Mouse (Mus musculus) heart, postnatal 4 days (tissue): ENCODE data around the gene Baiap2. TPM values are rescaled to one million over a fixed set of nuclear protein-coding genes. Genes with fewer than 3 reads are reported as not detected.

ENCODE experiments used
- DNase-seq: peaks from one replicate; pipeline ENCODE4 v3.0.0; 2021
- total RNA-seq, 2 experiments: library from RNA; stranded (reverse); gene quantifications; 2 replicates each; pipeline ENCODE4 v1.2.3; 2021

The Baiap2 gene
- total RNA-seq, 2 experiments from 2014 or later = 8.0 to 8.3 TPM

- no peak for DNase-seq
These were observed 5.3 kb downstream of the Baiap2 start for GRCm38 (mm10) chr11:119947897-119948296.

GRCm38 (mm10) chr11:119948305-119948704 lies 5.7 kb downstream of the Baiap2 start:
- no peak for DNase-seq

- DNase-seq = peak; percentile 40
These were observed 6.2 kb downstream of the Baiap2 start for GRCm38 (mm10) chr11:119948803-119949202.

- DNase-seq = no peak
These were observed 8.0 kb downstream of the Baiap2 start for GRCm38 (mm10) chr11:119950535-119950934.

GRCm38 (mm10) chr11:119951326-119951725 lies 8.8 kb downstream of the Baiap2 start:
- no peak for DNase-seq

- DNase-seq = peak; percentile 70
These were observed 10.1 kb downstream of the Baiap2 start for GRCm38 (mm10) chr11:119952429-119953224.

GRCm38 (mm10) chr11:119954233-119954632 lies 11.7 kb downstream of the Baiap2 start:
- DNase-seq = no peak

GRCm38 (mm10) chr11:119954749-119955337 lies 12.3 kb downstream of the Baiap2 start:
- DNase-seq = no peak

- DNase-seq = no peak
These were observed 12.9 kb downstream of the Baiap2 start for GRCm38 (mm10) chr11:119955432-119955831.

GRCm38 (mm10) chr11:119956590-119956989 lies 14.0 kb downstream of the Baiap2 start:
- no peak for DNase-seq

- DNase-seq = no peak
These were observed 16.3 kb downstream of the Baiap2 start for GRCm38 (mm10) chr11:119958856-119959255.

GRCm38 (mm10) chr11:119959714-119960113 lies 17.2 kb downstream of the Baiap2 start:
- no peak for DNase-seq

GRCm38 (mm10) chr11:119960671-119961070 lies 18.1 kb downstream of the Baiap2 start:
- no peak for DNase-seq

GRCm38 (mm10) chr11:119961511-119961910 lies 18.9 kb downstream of the Baiap2 start:
- no peak for DNase-seq

GRCm38 (mm10) chr11:119965053-119965452 lies 22.5 kb downstream of the Baiap2 start:
- DNase-seq = no peak

GRCm38 (mm10) chr11:119966294-119966693 lies 23.7 kb downstream of the Baiap2 start:
- DNase-seq = no peak

GRCm38 (mm10) chr11:119967401-119967800 lies 24.8 kb downstream of the Baiap2 start:
- DNase-seq = no peak

GRCm38 (mm10) chr11:119967892-119968291 lies 25.3 kb downstream of the Baiap2 start:
- DNase-seq = no peak

GRCm38 (mm10) chr11:119970021-119970851 lies 27.7 kb downstream of the Baiap2 start:
- DNase-seq = no peak

GRCm38 (mm10) chr11:119973789-119974188 lies 31.2 kb downstream of the Baiap2 start:
- no peak for DNase-seq

- no peak for DNase-seq
These were observed 33.4 kb downstream of the Baiap2 start for GRCm38 (mm10) chr11:119975739-119976501.

GRCm38 (mm10) chr11:119978701-119979100 lies 36.1 kb downstream of the Baiap2 start:
- DNase-seq = no peak
